Mouse (Mus musculus) ovary, postnatal 10 days (tissue): ENCODE measurements around the gene Glipr1l2.
"Not testable (repeated sequence)": the region's sequence is repeated elsewhere in the genome, so short reads cannot be mapped to it uniquely, and the experiment has no call there.

Experiments
- DNase-seq: peaks from one replicate; pipeline ENCODE4 v3.0.0; 2022; ENCODE audit warnings: low spot score

The Glipr1l2 gene

DNA sequence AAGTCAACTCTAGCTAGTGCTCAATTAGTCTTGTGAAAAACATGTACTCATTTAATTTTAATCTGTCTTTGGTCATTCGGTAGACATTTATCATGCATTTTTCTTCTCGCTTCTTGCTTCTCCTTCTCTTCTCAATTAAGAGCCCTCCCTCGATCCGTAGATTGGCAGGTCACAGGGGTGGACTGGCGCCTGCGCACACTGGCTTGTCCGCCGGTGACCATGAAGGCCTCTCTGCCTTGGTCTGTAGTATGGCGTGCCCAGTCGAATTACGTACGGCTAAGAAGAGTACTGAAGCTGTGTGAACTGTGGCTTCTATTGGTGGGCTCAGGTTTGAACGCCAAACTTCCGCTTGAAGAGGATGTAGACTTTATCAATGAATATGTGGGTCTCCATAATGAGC lies at the start of gene Glipr1l2:
Gene Glipr1l2, plus strand, starts transcription at position 198 of the 400 bp plus-strand sequence.
- DNase-seq: no peak

DNA sequence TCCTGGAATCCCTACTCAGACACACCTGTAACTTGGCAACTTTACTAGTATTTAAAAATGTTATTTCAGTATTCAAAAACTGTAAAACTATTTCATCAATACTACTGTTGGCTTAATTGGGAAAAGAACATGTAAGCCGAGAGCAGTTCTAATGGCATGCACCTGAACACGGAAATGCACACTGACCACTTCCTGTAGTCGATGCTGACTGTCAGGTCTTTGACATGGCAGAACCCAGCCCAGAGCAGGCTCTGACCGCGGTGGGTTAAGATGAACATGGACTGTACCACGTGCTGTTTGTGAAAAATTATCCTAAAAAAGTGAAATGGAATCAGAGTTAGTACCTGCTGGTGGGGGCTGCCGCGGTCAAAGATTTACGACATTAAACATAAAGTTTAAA lies 39.6 kb upstream of the Glipr1l2 start:
- DNase-seq: not testable (repeated sequence)

DNA sequence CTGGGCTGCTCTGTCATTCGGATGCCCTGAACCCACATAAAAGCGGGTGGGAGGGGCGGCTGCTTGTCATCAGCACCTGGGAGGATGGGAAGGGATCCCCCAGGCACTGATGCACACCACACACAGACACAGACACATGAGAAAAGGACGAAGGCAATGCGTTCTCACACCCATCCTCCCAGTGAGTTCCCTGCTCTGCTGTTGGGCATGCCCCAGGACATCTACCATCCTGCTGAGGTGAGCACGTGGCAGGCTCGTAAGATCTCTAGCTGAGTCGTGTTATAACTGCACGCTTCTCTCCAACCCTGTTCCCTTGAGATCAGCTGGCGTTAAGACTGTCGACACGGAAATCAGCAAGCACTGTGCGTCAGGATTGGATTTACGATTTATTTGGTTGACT lies 38.9 kb upstream of the Glipr1l2 start:
- not testable (repeated sequence) for DNase-seq

DNA sequence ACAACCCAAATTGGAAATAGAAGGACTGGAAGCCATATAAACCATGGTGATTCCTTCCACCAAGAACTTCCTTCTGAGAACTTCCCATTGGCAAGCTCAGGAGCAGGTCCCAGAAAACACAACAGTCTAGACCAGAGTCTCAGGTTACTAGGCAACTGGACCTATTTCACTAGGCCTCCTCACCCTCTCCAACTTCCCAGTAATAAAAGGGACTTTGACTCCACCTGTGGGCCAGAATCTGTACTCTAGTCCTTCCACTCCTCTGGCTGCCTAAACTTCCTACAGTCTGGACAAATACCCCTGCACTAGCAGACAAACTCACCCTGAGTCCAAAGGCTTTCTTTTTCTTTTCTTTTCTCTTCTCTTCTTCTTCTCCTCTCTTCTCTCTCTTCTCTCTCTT lies 31.9 kb upstream of the Glipr1l2 start:
- no peak for DNase-seq

DNA sequence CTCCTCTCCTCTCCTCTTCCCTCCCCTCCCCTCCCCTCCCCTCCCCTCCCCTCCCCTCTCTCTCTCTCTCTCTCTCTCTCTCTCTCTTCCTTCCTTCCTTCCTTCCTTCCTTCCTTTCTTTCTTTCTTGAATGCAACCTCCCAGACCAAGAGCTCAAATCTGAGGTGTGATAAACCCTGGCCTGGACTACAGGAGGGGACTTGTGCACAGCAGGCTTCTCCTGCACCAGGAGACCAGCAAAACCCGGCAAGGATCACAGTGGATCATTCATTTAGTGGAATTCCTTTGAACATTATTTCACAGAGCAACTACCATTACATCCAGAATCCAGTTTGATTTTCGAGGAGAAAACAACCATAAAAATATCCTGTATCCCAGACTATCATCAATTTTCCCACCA lies 31.2 kb upstream of the Glipr1l2 start:
- not testable (repeated sequence) for DNase-seq

DNA sequence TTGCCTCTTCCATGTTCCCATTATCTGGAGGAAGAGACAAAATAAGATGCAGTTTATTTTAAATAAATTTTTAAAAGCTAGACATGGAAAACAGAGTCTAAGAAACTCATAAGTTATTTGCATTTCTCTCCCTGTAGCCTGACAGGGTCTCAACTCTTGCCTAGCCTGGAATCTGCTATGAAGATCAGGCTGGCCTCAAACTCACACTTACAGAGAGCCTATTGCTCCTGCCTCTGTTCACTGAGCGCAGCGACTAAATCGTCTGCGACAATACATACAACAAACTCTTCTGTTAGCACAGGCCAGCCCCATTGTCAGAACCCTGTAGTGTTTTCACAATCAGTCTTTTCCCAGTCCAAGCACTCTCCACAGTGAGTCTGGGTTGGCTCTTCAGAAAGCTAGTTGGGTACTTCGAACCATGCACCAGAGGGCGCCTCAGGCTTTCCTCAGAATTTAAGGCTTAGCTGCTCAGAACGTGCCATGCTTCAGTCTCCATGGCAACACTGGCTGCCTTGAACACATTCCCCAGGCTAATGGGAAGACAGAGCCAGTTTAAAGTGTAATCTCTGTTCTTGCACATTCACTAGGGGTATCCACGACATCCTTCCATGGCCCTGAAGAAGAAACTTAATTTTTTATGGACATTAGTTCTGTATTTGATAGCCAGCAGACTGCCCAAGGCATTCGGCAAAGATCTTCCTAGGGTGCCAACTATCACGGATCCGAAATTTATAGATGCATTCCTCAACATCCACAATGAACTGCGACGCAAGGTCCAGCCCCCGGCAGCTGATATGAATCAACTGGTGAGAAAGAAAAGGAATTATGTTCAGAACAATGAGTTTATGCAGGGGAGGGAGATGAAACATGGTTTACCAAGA lies 23.2 kb upstream of the Glipr1l2 start, which contains the start of gene Glipr1l1:
Gene Glipr1l1, plus strand, starts transcription at position 488 of the 881 bp plus-strand sequence.
- DNase-seq: no peak

DNA sequence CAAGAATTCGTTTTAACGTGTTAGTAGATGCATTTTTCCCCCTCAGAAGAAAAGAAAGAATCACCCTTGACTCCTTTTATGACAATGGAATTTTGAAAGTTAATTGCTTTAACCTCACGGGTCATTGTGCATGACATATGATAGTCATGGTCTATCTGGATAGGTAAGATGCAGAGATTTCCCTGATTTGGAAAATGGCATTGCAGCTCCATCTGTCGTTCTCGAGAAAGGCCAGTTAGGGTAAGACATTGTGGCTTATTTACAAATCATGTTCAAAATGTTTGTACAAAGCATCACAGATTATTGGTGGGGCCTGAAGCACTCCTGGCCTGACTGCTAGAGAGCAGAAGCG lies 22.6 kb upstream of the Glipr1l2 start:
- DNase-seq: not testable (repeated sequence)

DNA sequence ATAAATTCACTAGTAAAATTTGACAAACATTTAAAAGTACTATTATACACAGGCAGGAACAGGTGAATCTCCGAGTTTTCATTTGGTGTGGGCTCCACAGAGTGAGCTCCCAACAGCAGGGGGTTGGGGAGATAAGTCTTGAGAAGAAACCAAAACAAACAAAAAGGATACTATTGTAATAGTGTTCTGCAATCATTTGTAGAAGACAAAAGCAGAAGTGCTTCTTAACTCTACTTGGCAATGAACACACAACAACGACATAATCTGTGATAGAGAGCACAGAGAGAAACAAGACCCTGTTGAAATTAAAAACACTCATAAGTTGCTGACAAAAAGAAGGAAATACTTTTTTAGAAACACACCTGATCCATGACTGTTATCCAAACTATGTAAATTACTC lies 3.1 kb upstream of the Glipr1l2 start:
- no peak for DNase-seq

DNA sequence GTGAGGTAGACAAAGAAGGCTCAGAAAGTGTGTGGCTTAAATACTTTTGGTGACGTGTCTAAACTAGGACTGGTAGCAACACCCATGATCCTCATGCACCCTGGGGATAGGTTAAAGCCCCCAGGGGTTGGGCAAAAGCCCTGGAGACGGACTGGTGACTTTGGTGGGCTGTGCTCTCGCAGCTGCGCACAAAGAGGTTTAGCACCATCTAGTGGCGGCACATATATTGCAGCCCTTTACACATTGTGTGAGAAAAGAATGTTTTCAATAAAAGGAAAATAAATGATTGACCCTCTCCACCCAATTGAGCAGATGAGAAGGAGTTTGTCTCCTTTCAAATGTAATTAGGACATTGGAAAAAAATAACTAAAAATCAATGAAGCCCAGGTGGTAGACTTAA lies 22.6 kb downstream of the Glipr1l2 start:
- peak; percentile 16 for DNase-seq

DNA sequence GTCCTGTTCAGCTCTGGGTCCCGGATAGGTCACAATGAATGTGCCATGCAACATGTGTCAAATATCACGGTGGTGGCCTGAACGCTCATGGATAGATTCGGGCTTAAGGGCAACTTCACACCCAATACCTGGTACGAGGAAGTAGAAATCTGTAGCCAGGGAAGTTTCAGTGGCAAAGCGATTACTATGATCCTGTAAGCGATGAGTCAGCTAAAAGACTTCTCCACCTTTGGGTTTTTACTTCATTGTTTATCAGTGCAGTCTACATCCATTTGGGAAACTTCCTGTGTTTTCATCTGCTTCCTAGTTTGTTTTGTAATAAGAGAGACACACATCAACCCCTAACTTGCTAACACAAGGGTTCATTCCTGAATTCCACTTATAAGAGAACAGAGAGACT lies 27.2 kb downstream of the Glipr1l2 start:
- no peak for DNase-seq

DNA sequence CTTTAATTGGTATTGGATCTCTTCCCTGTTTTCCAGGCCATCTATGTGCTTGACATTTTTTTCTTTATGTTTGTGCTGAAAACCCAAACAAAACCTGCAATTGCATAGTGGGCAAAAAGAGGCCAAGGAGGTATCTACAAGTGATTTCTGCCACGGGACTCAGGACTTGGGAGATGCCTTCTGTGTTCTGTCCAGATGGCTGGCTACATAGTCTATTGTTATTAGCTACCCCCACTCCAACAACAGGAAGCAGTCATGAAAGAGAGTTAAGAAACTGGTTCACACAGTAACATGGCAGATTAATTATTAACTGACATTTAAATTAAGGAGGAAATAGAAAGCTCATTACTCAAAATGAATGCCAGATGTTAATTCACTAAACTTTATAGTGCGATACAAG lies 41.9 kb downstream of the Glipr1l2 start:
- not testable (repeated sequence) for DNase-seq

DNA sequence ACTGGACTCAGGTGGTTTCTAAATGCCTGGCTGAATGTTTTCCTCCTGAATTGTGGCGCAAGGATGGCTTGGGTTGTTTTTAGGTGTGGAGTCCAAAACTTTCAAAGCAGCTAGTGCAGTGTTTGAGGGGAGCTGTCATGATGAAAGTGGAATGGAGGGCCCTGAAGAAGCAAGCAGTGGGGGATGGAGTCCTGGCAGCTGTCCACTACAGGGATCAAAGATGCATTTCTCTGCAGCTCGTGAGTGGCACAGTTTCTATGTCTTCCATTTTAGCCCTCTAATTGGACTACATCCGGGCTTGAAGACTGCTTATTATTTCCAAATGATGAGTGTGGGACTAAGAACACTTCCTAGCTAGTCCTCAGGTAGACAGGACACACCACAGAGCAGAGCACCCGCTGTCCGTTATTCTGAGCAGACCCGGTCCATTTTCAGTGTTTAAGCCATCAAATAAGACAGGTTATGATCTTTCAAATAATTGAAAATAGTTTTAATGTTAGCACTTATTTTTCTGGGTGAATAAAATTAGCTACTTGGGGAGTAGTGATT lies 44.6 kb downstream of the Glipr1l2 start:
- not testable (repeated sequence) for DNase-seq

DNA sequence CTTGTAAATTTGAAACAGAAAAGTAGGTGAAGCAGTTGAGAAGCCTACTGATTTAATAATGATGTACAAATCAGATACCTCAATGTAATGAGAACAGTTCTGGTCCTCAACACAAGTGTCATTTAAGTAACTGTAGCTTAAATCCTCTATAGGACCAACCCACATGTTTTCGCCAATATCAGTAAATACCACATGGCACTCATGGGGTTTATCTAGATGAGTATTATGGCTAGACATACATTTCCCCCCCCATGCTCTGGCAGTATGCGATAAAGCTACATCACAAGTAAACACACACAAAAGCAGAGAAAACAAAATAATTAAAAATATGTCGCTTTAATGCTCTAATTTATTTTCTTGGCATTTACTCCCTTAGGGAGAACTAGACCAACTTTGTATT lies 49.0 kb downstream of the Glipr1l2 start:
- DNase-seq: no peak

DNA sequence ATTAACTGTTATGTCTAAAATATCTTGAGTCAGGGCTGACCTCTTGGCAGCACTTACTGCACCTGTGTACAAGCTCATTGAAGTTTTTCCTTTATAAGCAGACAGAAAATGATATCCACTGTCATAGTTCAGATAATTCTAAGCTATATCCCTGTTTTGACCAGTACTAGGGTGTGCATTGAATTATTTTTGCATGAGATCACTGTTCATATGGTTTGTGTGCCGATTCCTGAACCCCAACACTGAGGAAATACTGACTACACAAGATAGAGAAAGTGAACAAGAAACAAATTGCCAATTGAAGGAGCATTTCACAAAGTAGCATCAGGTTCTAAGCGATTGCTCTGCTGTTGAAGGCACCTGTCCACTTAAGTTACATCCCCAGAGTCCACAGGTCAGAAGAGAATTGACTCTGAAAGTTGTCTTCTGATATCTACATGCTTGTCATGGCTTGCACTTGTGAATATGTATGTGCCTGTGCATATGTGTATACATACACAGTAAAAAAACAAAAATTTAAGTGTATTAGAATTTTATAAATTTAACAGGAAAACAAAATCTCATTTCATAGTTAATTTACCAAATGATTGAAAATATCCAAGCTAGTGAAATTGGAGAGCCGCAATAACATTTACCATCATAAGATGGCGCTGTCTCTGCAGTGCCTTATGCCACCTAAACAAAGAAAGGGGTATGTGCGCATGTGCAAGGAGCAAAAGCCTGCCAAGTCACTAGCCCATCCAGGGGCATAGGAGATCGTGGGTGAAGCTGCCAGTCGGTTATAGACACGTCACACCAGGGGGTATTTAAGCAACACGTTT lies 55.1 kb downstream of the Glipr1l2 start:
- DNase-seq: no peak

DNA sequence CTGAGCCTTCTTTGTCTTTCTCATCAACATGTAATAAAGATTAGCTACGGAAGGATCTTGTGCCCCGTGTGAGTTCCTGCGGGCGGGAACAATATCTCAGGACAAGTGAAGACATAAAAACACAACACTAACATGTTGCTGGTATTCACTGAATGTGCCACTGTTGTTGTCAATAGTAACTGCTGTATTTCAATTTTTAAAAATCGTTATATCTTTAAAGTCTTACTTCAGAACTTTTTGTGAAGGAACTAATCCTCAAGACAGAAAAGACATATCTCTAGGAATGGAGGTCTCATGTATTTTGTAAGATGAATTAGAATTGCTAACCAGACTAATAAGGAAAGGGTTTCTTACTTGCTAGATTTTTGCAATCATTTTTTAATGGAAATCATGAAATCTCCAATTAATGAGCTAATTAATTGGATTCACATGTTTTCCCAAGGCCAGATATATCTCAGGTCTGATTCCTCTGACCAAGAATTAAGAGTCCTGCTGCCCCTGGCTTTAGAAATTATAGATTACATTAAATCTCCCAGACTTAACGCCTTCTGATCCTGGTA lies 55.8 kb downstream of the Glipr1l2 start:
- no peak for DNase-seq

DNA sequence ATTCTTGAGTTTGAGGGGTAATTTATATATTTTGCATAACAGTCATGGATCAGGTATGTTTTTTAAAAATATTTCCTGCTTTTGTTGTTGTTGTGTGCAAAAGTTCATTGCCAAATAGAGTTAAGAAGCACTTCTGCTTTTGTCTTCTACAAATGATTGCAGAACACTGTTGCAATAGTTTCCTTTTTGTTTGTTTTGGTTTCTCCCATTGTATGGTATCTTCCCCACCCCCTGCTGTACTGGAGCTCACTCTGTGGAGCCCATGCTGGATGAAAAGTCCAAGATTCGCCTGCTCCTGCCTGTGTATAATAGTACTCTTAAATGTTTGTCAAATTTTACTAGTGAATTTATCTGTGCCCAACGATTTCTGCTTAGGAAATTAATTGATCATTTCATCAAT lies 56.7 kb downstream of the Glipr1l2 start:
- no peak for DNase-seq
